Mouse (Mus musculus): ENCODE results near the gene Nxph3. TPM values are rescaled to one million over a fixed set of nuclear protein-coding genes. Genes with fewer than 3 reads are reported as not detected.
"Not testable (repeated sequence)": the region's sequence is repeated elsewhere in the genome, so short reads cannot be mapped to it uniquely, and the experiment has no call there.

The Nxph3 gene
- polyA plus RNA-seq, 1 experiment from 2014 or later = 2.0 TPM

DNA sequence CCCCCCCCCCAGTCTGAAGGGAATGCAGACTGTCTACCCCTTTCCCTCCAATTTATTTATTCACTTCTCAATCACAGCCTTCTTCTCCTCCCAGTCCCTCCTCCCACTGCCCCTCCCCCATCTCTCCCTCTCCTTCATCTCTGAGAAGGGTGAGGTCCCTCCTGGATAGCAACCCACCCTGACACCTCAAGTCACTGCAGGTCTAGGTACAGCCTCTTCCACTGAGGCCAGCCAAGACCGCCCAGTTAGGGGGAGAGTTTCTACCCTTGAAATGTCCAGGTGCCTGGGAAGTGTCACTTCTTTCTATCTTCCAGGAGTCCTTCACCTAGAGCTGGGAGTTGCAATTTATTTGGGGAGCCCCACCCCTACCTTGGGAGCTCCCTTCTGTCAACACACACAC lies 2.5 kb downstream of the Nxph3 start:
- H3K4me3 ChIP-seq (replicated peaks; ENCODE audit: low read length) = no peak overlapping the region
- peaks cover 35% of the 10 kb centered on the region for H3K27me3 ChIP-seq (ENCODE audit: control insufficient read depth, insufficient read depth, low read length)
- no peak overlapping the region for H3K27ac ChIP-seq
- peaks cover 15% of the 10 kb centered on the region for H3K4me1 ChIP-seq (replicated peaks; ENCODE audit: control insufficient read depth, insufficient read depth, low read length)
- H3K36me3 ChIP-seq (replicated peaks; ENCODE audit: control insufficient read depth, insufficient read depth) = no peaks in the 10 kb centered on the region
- H3K9ac ChIP-seq = no peak overlapping the region
- 71% methylated on average over 1 of the region's 1 CpGs for WGBS
- ATAC-seq (ENCODE audit: low FRiP score) = no peak
- no peak overlapping the region for H3K4me2 ChIP-seq (replicated peaks)
- no peak for DNase-seq (ENCODE audit: low spot score)
- no peaks in the 10 kb centered on the region for H3K9me3 ChIP-seq (ENCODE audit: control insufficient read depth, low read length)

DNA sequence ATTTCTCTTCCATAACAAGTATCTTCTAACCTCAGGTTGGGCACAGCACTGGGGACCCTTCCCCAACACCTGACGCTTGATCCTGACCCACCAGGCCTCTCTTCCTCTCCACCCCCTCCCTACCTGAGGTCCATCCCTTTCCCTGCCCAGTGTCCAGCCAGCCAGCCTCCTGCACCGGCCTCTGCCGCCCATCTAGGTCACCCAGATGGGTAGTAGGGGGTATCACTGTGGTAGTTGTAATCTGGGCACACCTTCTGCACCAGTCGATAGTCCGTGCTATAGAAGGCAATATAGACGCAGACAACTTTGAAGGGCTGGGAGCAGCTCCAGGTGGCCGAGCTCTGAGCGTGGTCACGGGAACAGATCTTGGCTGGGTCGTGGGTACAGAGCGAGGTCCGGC lies 3.7 kb downstream of the Nxph3 start:
- Histone ChIP-seq H3K4me1 (replicated peaks; ENCODE audit: control insufficient read depth, insufficient read depth, low read length) (peaks cover 8% of the 10 kb centered on the region; the same call in 1 of the 2 replicates), H3K4me2 (replicated peaks) (no peak overlapping the region), H3K27me3 (ENCODE audit: control insufficient read depth, insufficient read depth, low read length) (peaks cover 35% of the 10 kb centered on the region), H3K27ac (no peak overlapping the region), H3K36me3 (replicated peaks; ENCODE audit: control insufficient read depth, insufficient read depth) (no peaks in the 10 kb centered on the region), H3K9ac (no peak overlapping the region), H3K4me3 (replicated peaks; ENCODE audit: low read length) (no peak overlapping the region), H3K9me3 (ENCODE audit: control insufficient read depth, low read length) (no peaks in the 10 kb centered on the region)
- ATAC-seq (ENCODE audit: low FRiP score) (no peak), DNase-seq (ENCODE audit: low spot score) (no peak)
- 89% methylated on average over 12 of the region's 12 CpGs for WGBS

DNA sequence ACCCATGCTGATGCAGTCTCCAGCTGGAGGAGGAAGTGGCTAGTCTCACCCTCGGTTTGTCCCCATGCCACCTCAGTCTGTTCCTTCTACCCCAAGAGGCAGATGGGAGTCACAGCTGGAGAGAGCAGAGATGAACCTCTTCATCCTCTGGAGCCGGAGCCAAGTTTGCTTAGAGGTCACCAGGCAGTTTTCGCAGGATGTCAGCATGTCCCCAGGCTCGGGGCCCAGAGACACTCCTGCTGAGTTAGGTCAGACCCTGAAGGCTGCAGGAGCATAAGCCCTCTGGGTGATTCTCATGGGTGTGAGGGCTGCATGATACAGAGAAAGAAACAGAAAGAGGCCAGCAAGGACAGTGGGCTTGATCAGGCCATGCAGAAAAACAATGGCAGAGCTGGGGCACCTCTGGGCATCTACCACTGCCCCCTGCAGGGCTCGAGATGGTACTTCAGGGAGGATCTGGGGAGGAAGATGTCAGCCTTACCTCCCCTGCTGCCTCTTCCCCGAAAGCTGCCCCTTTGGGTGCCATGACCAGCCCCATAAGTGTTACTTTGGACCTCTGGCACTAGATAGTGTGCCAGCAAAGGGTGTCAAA lies 5.1 kb downstream of the Nxph3 start:
- H3K4me1 ChIP-seq (replicated peaks; ENCODE audit: control insufficient read depth, insufficient read depth, low read length) = peaks cover 8% of the 10 kb centered on the region; the same call in 1 of the 2 replicates
- 70% methylated on average over 6 of the region's 6 CpGs for WGBS
- no peak overlapping the region for H3K9ac ChIP-seq
- H3K27me3 ChIP-seq (ENCODE audit: control insufficient read depth, insufficient read depth, low read length) = peaks cover 22% of the 10 kb centered on the region
- no peak overlapping the region for H3K4me2 ChIP-seq (replicated peaks)
- H3K9me3 ChIP-seq (ENCODE audit: control insufficient read depth, low read length) = no peaks in the 10 kb centered on the region
- H3K36me3 ChIP-seq (replicated peaks; ENCODE audit: control insufficient read depth, insufficient read depth) = no peaks in the 10 kb centered on the region
- DNase-seq (ENCODE audit: low spot score) (no peak), ATAC-seq (ENCODE audit: low FRiP score) (no peak)
- H3K27ac ChIP-seq = no peak overlapping the region
- H3K4me3 ChIP-seq (replicated peaks; ENCODE audit: low read length) = no peak overlapping the region

DNA sequence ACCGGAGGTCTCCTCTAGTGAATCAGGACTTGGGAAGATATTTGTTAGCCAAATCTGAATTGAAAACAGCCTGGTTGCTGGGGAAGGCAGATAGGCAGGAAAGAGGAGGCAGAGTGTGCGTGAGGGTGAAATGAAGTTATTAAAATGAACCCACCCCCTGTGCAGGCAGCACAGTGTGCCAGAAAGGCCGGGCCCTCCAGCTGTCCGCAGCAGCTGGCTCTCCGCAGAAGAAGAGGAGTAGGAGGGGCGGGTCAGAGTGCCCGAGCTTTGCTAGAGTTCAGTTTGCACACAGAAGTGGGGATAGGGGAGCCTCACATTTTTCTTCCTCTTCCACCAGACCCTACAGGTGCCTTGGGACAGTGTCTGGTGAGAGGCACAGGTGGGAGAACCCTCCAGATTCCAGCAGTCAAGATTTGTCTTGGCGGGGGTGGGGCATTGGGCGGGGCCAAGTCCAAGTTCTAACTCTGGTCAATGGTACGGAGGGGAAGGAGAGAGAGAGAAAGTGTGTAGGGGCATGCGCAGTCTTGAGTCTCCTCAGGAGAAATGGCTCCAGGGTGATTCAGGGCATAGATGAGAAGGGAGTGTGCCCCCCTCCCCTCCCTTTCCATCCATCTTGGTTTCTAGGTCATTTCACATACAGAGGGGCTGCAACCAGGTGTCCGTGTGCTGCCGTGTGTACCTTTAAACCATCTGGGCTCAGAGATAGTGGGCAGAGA lies 6.0 kb downstream of the Nxph3 start:
- Histone ChIP-seq H3K4me1 (replicated peaks; ENCODE audit: control insufficient read depth, insufficient read depth, low read length) (no peaks in the 10 kb centered on the region), H3K9ac (no peak overlapping the region), H3K4me2 (replicated peaks) (no peak overlapping the region), H3K36me3 (replicated peaks; ENCODE audit: control insufficient read depth, insufficient read depth) (no peaks in the 10 kb centered on the region), H3K9me3 (ENCODE audit: control insufficient read depth, low read length) (no peaks in the 10 kb centered on the region), H3K27me3 (ENCODE audit: control insufficient read depth, insufficient read depth, low read length) (peaks cover 14% of the 10 kb centered on the region), H3K4me3 (replicated peaks; ENCODE audit: low read length) (no peak overlapping the region), H3K27ac (no peak overlapping the region)
- ATAC-seq (ENCODE audit: low FRiP score) = no peak
- DNase-seq (ENCODE audit: low spot score) = no peak
- 59% methylated on average over 13 of the region's 13 CpGs for WGBS

DNA sequence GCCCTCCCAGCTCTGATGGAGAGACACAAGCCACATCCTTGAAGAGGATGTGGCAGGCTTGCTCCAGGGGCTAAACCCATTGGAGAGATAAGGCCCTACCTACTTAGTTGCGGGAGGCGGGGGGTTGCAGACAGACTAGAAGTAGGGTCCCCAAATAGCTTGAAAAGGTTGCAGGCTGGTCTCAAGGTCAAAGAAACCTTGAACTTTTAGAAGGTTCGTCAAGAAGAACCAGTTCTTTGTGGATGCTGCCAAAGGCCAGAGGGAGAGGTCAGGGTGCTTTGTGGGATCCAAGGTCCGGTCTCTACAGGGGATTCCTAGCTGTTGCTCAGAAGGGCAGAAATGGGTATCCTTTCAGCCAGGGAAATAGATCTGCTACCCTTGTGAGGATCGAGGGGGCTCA lies 6.6 kb downstream of the Nxph3 start:
- H3K9ac ChIP-seq = no peak overlapping the region
- DNase-seq (ENCODE audit: low spot score) (no peak), ATAC-seq (ENCODE audit: low FRiP score) (no peak)
- H3K4me3 ChIP-seq (replicated peaks; ENCODE audit: low read length) = no peak overlapping the region
- H3K4me2 ChIP-seq (replicated peaks) = no peak overlapping the region
- no peak overlapping the region for H3K27ac ChIP-seq
- peaks cover 8% of the 10 kb centered on the region for H3K27me3 ChIP-seq (ENCODE audit: control insufficient read depth, insufficient read depth, low read length)
- no peaks in the 10 kb centered on the region for H3K36me3 ChIP-seq (replicated peaks; ENCODE audit: control insufficient read depth, insufficient read depth)
- no peaks in the 10 kb centered on the region for H3K9me3 ChIP-seq (ENCODE audit: control insufficient read depth, low read length)
- H3K4me1 ChIP-seq (replicated peaks; ENCODE audit: control insufficient read depth, insufficient read depth, low read length) = no peaks in the 10 kb centered on the region
- WGBS = 74% methylated on average over 5 of the region's 5 CpGs

DNA sequence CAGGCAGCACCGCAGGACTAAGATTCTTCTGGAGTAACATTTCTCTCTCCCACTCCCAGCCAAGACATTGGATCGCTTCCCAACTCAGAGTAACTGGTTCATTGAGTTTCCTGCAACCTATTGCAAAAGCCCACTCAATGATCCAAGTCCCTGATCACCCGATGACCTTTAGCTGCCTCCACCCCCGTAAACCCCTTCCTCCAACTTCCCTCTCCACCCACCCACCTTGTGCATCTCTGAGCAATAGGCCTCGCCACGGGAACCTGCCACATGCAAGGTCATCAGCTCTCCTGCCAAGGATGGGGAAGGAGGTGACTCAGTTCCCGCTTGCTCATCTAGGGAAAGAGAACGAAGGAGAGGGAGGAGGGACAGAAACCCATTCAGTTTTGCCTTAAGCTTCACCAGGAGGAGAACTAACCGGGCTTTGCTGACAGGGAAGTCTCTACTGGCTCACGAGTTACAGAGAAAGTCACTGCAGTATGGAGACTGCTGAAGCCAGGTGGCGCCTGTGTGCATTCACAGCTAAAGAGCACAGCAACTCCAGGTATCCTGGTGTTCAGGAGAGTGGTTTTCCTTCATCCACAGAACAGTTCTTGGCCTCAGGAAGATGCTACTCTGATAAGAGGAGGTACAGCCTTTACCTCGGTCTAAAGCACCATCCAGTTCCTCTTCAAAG lies 7.2 kb downstream of the Nxph3 start:
- WGBS = 52% methylated on average over 12 of the region's 12 CpGs
- ATAC-seq (ENCODE audit: low FRiP score) (no peak), DNase-seq (ENCODE audit: low spot score) (no peak)
- no peak overlapping the region for H3K4me3 ChIP-seq (replicated peaks; ENCODE audit: low read length)
- H3K27ac ChIP-seq = no peak overlapping the region
- no peaks in the 10 kb centered on the region for H3K36me3 ChIP-seq (replicated peaks; ENCODE audit: control insufficient read depth, insufficient read depth)
- peaks cover 2% of the 10 kb centered on the region; the same call in 1 of the 2 replicates for H3K27me3 ChIP-seq (ENCODE audit: control insufficient read depth, insufficient read depth, low read length)
- no peak overlapping the region for H3K4me2 ChIP-seq (replicated peaks)
- H3K9ac ChIP-seq = no peak overlapping the region
- H3K4me1 ChIP-seq (replicated peaks; ENCODE audit: control insufficient read depth, insufficient read depth, low read length) = no peaks in the 10 kb centered on the region
- no peaks in the 10 kb centered on the region for H3K9me3 ChIP-seq (ENCODE audit: control insufficient read depth, low read length)

DNA sequence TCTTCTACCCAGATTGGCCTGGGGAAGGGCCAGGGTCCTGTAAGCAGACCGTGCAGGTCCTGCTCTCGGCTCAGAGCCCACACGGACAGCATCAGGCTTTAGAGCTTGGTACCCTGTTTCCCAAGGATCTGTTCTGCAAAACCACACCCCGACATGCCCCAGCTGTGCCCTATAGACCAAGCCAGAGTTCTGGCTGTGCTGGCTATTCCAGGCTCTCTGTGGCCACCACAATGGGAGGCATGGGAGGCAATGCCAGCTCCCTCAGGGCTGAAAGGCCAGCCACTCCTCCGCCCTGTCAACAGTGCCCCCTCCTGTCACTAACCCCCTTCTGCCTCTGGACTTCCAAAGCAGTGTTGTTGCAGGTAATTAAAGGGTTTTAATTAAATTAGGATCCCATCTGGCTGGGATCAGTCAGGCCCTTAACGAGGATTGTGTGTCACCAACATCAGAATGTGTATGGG lies 10.1 kb downstream of the Nxph3 start:
- Histone ChIP-seq H3K27me3 (ENCODE audit: control insufficient read depth, insufficient read depth, low read length) (no peaks in the 10 kb centered on the region), H3K9ac (no peak overlapping the region), H3K27ac (no peak overlapping the region), H3K4me3 (replicated peaks; ENCODE audit: low read length) (no peak overlapping the region), H3K9me3 (ENCODE audit: control insufficient read depth, low read length) (no peaks in the 10 kb centered on the region), H3K4me2 (replicated peaks) (no peak overlapping the region), H3K36me3 (replicated peaks; ENCODE audit: control insufficient read depth, insufficient read depth) (no peaks in the 10 kb centered on the region), H3K4me1 (replicated peaks; ENCODE audit: control insufficient read depth, insufficient read depth, low read length) (no peaks in the 10 kb centered on the region)
- no peak for ATAC-seq (ENCODE audit: low FRiP score)
- 45% methylated on average over 6 of the region's 6 CpGs for WGBS
- no peak for DNase-seq (ENCODE audit: low spot score)

DNA sequence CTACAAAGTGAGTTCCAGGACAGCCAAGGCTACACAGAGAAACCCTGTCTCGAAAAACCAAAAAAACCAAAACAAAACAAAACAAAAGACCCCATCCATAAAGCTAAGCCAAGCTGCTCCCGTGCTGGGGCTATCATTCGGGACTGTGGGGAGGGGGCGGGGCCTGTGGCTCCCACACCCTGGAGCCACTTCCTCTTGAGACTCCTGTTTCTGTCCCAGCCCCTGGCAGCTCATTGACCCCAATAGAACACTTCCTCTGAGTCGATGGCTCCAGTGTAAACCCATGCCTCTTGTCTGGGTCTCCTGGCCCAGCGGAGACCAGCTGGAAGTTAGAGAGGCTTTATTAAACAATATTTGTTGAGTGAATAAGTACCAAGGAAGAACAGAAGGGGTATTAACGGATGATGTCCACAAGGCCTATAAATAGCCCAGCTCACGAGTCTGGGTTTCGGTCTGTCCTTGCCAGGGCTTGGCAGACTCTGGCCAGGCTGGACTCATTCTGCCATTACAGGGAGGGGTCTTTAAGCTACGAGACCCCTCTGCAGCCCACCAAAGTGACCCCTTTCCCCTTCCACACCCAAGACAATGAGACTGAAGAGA lies 10.7 kb downstream of the Nxph3 start:
- H3K4me1 ChIP-seq (replicated peaks; ENCODE audit: control insufficient read depth, insufficient read depth, low read length) = no peaks in the 10 kb centered on the region
- DNase-seq (ENCODE audit: low spot score) = no peak
- no peaks in the 10 kb centered on the region for H3K36me3 ChIP-seq (replicated peaks; ENCODE audit: control insufficient read depth, insufficient read depth)
- H3K4me3 ChIP-seq (replicated peaks; ENCODE audit: low read length) = no peak overlapping the region
- H3K27me3 ChIP-seq (ENCODE audit: control insufficient read depth, insufficient read depth, low read length) = no peaks in the 10 kb centered on the region
- 54% methylated on average over 10 of the region's 10 CpGs for WGBS
- H3K4me2 ChIP-seq (replicated peaks) = no peak overlapping the region
- no peak overlapping the region for H3K9ac ChIP-seq
- no peaks in the 10 kb centered on the region for H3K9me3 ChIP-seq (ENCODE audit: control insufficient read depth, low read length)
- H3K27ac ChIP-seq = no peak overlapping the region
- ATAC-seq (ENCODE audit: low FRiP score) = no peak

DNA sequence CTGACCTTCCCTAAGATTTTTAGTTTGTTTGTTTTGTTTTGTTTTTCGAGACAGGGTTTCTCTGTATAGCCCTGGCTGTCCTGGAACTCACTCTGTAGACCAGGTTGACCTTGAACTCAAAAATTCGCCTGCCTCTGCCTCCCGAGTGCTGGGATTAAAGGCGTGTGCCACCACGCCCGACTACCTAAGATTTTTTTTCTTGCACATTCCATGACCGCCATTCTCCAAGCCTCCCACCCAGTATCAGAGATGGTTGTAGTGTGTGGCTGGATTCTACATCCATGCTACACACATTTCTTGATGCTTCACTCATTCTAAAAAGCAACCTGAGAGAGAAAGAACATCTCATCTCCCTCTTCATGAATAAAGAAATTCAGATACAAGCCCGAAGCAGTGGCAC lies 12.5 kb downstream of the Nxph3 start:
- DNase-seq (ENCODE audit: low spot score); H3K9me3 ChIP-seq (ENCODE audit: control insufficient read depth, low read length); H3K4me2 ChIP-seq (replicated peaks); H3K9ac ChIP-seq; H3K27me3 ChIP-seq (ENCODE audit: control insufficient read depth, insufficient read depth, low read length); ATAC-seq (ENCODE audit: low FRiP score); H3K27ac ChIP-seq; H3K4me1 ChIP-seq (replicated peaks; ENCODE audit: control insufficient read depth, insufficient read depth, low read length); H3K36me3 ChIP-seq (replicated peaks; ENCODE audit: control insufficient read depth, insufficient read depth); H3K4me3 ChIP-seq (replicated peaks; ENCODE audit: low read length): not testable (repeated sequence)
- WGBS = 90% methylated on average over 8 of the region's 8 CpGs
